Mouse (Mus musculus): ENCODE data around the gene Fancc. TPM values are rescaled to one million over a fixed set of nuclear protein-coding genes. Genes with fewer than 3 reads are reported as not detected.

Fancc gene
- 10 to 100 TPM; 21.4 to 22.3 TPM for polyA plus RNA-seq (2017; shearing (Covaris generic))

GRCm38 (mm10) chr13:63496646-63497582, at the start of gene Fancc:
Gene Fancc, minus strand, starts transcription at chr13:63497278.

Other genes with a start within 250 kb of the Fancc start
- 10 to 100 TPM; 10.4 to 14.1 TPM for gene Ptch1, start 76.3 kb upstream of the Fancc start, polyA plus RNA-seq (2017; shearing (Covaris generic))